Comparison of ENCODE assay signal across 23 mouse cellular contexts in genomic region chr5:107533590-107533989, GRCm38 (mm10). TPM values are rescaled to one million over a fixed set of nuclear protein-coding genes. Genes with fewer than 3 reads are reported as not detected.
"Had no signal": no experiment of that assay in that cellular context is flagged by ENCODE, and none has a peak within 500 bp of the region (broad histone marks: within the 10 kb centered on the region; RNA-seq: fewer than 3 reads in every experiment).

No protein-coding gene starts in this region.

- H3K27me3 ChIP-seq: intestine, embryonic 15.5 days; kidney, embryonic 15.5 days; limb, embryonic 13.5 days; lung, embryonic 15.5 days; megakaryocyte, embryonic 14.5 days; neural tube, embryonic 12.5 days; neural tube, embryonic 15.5 days had no signal

- H3K27ac ChIP-seq: intestine, embryonic 15.5 days; kidney, embryonic 15.5 days; limb, embryonic 10.5 days; limb, embryonic 13.5 days; lung, embryonic 15.5 days; neural tube, embryonic 12.5 days; neural tube, embryonic 15.5 days; stomach, postnatal 0 days had no signal

- H3K36me3 ChIP-seq: intestine, embryonic 15.5 days; kidney, embryonic 15.5 days; limb, embryonic 10.5 days; limb, embryonic 13.5 days; lung, embryonic 15.5 days; neural tube, embryonic 12.5 days; neural tube, embryonic 15.5 days had no signal

- H3K4me2 ChIP-seq: intestine, embryonic 15.5 days; kidney, embryonic 15.5 days; limb, embryonic 13.5 days; lung, embryonic 15.5 days; midbrain, embryonic 11.5 days; neural tube, embryonic 12.5 days; neural tube, embryonic 15.5 days had no signal

- DNase-seq: kidney, adult 11 months; kidney, adult 8-10 months; kidney, postnatal 10 days; kidney, postnatal 36 days; lung, adult 18-20 months; lung, postnatal 10 days; lung, postnatal 36 days; midbrain, embryonic 14.5 days; right cerebral cortex, adult 18-20 months; right cerebral cortex, postnatal 14 days; right cerebral cortex, postnatal 4 days; thymus, postnatal 25 days had no signal

- H3K9me3 ChIP-seq: intestine, embryonic 15.5 days; kidney, embryonic 15.5 days; limb, embryonic 10.5 days; lung, embryonic 15.5 days; neural tube, embryonic 12.5 days; neural tube, embryonic 15.5 days had no signal

- H3K9ac ChIP-seq: intestine, embryonic 15.5 days; kidney, embryonic 15.5 days; limb, embryonic 13.5 days; lung, embryonic 15.5 days; neural tube, embryonic 12.5 days; neural tube, embryonic 15.5 days had no signal

- ATAC-seq: intestine, embryonic 15.5 days had no signal

- H3K4me1 ChIP-seq: intestine, embryonic 15.5 days; kidney, embryonic 15.5 days; limb, embryonic 10.5 days; limb, embryonic 13.5 days; lung, embryonic 15.5 days; neural tube, embryonic 12.5 days; neural tube, embryonic 15.5 days had no signal

- H3K4me3 ChIP-seq: intestine, embryonic 15.5 days; kidney, embryonic 15.5 days; limb, embryonic 10.5 days; limb, embryonic 13.5 days; lung, embryonic 15.5 days; megakaryocyte, embryonic 14.5 days; neural tube, embryonic 12.5 days; neural tube, embryonic 15.5 days had no signal

RNA-seq across cellular contexts. Expression of gene 1700028K03Rik, which starts 0.9 kb away (rescaled TPM):
- polyA plus RNA-seq: liver, adult 2 months had no signal

RNA-seq across cellular contexts. Expression of gene Gm42669, which starts 26.2 kb away (rescaled TPM):
- polyA plus RNA-seq: liver, adult 2 months had no signal
